Mouse (Mus musculus): ENCODE results near the gene Cfl1.

The Cfl1 gene

DNA sequence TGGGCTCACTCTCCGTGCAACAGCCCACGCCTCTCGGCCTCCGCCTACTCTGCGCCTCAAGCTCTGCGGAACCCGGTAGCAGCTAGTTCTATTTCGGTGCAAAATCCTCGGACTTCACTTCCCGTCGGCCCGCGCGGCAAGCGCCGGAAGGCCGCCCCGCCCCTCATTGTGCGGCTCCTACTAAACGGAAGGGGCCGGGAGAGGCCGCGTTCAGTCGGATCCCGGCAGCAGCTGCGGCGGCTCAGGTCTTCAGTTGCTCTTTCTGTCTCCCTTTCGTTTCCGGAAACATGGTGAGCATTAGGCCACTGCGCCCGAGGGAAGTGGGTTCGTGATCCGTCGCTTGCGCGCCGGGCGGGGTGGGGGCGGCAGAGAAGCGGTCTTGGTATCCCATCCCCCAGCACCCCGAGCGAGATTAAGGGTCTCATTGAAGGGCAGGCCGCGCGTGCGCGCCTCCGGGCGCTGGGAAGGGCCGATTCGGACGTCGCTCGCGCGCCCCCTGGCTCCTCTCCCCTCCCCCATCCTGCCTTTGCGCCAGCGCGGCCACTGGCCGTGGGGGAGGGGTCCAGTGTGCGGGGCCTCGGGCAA, at the start of gene Cfl1:
Cfl1 (plus strand) TSS at position 143 of the 585 bp plus-strand sequence.
- DNase-seq (ENCODE audit: low spot score): peak; percentile 96

DNA sequence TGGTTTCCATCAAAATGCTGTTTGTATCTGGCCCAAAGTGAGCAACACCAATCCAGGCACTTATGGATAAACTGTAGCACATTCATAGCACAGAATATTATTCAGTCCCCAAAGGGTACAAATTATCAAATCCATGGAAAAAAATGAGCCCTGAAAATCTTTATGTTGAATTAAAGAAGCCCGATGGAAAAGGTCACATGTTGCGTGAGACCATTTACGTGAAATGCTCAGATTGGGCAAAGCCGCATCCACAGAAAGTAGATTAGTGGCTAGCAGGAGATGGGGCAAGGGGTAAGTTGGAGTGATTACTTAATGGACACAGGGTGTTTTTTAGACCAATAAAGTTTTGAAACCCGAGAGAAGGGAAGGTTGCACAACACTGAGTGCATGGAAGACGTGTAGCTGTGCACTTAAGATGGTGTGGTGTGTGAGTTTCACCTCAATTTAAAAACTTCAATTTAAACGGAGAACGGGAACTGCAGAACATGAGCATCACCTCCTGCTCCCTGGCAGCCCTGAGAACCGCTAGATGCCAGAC, 45.8 kb upstream of the Cfl1 start:
- DNase-seq (ENCODE audit: low spot score): no peak

DNA sequence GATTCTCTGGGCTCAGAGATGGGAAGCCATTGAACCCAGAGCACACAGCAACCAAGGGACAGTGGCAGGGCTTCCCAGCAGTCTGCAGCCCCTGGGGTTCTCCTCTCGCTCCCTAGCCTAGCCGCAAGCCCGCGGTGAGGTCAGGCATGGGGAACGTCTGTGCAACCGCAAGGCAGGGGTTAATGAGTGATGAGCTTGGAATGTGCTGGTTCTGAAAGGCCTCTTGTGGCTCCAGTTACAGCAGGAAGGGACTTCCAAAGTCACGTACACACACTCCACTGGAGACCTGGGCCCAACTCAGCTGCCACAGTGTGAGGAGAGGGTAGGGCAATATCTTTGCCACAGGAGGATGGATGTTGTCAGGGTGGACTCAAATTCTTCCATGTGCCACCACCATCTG, 45.3 kb upstream of the Cfl1 start:
- DNase-seq (ENCODE audit: low spot score): no peak

DNA sequence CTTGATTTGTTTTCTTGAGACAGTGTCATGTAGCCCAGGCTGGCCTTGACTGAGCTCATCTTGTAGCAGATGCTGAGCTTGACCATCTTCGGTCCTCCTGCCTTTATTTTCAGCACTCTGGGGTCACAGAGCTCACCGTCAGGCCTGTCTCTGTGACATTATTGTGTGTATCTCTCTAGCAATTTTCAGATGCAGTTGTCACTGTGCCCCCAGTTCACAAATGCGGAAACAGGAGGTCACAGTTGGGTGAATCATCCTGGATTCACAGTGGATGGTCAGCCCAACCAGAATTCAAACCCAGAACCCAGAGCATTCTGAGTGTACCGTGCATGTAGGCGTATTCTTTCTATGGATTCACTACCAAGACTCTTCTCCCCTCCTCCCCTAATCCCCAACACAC, 44.5 kb upstream of the Cfl1 start:
- no peak for DNase-seq (ENCODE audit: low spot score)

DNA sequence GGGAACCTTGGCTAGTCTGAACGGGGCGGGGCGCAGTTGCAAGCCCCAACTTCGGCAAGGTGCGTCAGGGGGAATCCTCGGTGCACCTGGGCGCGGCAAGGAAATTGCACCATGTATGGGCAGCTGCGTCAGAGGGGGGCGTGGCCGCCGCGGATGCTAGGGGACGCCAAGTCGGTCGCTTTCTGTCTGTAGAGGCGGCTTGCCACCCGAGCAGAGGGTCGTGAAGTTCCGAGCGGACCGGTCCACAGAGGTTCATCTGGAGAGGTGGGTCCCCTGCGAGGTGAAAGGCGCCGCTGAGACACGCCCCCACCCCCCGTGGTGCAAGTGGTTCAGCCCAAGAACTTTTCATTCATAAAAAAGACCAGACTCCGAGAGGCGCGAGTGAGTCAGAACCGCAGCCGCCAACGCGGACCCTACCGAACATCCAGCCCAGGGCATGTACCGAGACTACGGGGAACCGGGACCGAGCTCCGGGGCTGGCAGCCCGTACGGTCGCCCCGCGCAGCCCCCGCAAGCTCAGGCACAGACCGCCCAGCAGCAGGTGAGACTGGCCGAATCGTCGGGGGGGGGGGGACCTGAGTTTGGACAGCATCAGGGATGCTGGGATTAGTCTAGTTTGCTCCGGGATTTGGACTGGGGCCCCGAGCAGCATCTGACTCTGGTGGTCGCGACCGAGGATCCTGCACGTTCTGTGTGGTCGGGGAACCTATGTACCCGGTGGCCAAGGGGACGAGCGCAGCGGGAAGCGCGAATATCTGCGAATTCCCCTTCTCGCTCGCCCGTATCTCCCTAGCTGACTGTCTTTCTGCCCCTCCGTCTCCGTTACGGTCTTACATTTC, 42.5 kb upstream of the Cfl1 start, which contains the start of gene Fosl1:
Fosl1 (plus strand) TSS at position 33 of the 839 bp plus-strand sequence.
- peak; percentile 88 for DNase-seq (ENCODE audit: low spot score)

DNA sequence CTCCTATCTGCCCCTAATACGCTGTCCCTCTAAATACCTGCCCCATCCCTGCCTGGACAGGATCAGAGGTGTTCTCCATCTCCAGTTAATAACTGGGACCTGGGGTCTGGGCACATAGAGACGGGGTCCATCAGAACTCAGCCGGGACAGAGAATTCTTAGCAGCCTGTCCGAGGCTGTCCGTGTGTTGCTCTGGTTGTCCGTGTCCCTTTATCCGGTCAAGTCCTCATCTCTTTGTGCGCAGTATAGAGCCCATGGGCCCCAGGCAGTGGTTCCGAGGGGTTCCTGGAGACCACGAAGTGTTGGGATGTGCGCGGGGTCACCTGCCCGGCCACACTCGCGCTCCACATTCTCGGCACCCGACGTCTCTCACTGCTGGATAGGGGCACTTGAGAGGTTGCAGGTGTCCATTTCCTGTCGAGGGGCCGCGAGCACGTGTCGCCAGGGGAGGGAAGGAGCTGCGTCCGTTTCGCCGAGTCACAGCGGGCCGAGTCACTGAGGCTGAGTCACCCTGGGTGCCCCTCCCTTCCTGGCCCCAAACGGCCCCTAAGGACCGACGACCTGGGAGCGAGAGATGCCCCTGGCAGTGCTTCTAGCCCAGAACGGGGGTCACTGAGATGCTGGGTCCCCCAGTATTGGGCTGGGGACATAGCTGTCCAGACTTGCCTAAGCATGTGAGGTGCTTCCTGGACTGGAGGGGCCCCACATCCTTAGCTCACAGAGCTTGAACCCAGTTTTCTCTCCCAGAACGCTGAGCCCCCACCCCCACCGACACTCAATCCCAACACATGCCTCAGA, 41.7 kb upstream of the Cfl1 start:
- DNase-seq (ENCODE audit: low spot score): peak; percentile 33

DNA sequence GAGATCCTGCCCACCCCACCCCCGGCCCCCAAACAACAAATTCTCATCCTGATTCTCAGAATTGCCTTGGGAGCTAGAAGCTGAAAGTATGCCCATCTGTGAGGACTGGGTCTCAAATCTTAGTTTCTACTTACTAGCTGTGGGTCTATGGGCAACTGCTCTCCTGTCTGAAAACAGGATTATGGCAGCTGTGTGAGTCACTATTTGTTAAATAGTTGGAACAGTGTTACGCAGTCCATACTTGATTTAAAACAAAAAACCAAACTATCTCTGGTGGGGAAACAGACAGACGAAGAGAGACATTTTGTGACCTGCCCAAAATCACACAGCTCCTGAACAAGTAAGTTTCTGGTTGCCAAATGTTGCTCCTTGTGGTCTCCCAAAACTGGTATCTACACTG, 40.6 kb upstream of the Cfl1 start:
- no peak for DNase-seq (ENCODE audit: low spot score)

DNA sequence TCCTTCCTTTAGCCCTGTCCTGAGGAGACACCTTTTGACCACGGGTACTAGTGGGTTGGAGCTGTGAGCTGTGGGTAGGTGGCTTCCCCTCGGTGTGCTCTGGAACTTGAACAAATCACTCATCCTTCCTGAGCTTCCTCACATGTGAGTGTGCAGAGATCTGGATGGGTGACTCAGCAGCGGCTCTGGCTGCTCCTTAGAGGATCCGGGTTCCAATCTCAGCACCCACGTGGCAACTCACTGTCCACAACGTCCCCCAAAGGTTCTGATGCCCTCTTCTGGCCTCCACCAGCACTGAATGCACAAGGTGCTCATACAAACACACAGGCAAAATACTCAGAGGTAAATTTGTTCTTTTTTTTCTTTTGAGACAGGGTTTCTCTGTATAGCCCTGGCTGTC, 38.5 kb upstream of the Cfl1 start:
- no peak for DNase-seq (ENCODE audit: low spot score)

DNA sequence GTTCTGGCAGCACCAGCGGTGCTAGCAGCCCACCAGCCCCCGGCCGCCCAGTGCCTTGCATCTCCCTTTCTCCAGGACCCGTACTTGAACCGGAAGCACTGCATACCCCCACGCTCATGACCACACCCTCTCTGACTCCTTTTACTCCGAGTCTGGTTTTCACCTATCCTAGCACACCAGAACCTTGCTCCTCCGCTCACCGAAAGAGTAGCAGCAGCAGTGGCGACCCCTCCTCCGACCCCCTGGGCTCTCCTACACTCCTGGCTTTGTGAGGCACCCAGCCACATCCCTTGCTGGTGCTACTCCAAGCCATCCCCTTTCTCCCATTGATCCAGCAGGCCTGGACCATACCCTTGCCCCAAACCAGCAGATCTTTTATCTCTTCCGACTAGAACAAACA, 35.2 kb upstream of the Cfl1 start:
- no peak for DNase-seq (ENCODE audit: low spot score)

DNA sequence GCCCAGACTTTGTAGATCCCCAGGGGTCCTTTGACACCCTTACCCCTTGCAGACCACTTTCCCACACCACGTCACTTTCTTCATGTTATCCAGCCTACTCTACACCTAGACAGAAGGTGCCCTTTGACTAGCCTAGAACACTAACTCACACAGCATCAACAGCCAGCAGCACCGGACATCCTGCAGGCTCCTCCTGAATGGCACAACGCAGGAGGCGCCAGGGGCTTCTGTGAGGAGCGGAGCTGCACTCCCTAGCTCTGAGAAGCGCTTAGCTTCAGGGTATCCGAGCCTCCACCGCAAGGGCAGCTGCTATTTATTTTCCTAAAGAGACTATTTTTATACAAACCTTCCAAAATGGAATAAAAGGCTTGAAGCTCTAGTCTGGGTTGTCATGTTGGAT, 34.7 kb upstream of the Cfl1 start:
- no peak for DNase-seq (ENCODE audit: low spot score)

DNA sequence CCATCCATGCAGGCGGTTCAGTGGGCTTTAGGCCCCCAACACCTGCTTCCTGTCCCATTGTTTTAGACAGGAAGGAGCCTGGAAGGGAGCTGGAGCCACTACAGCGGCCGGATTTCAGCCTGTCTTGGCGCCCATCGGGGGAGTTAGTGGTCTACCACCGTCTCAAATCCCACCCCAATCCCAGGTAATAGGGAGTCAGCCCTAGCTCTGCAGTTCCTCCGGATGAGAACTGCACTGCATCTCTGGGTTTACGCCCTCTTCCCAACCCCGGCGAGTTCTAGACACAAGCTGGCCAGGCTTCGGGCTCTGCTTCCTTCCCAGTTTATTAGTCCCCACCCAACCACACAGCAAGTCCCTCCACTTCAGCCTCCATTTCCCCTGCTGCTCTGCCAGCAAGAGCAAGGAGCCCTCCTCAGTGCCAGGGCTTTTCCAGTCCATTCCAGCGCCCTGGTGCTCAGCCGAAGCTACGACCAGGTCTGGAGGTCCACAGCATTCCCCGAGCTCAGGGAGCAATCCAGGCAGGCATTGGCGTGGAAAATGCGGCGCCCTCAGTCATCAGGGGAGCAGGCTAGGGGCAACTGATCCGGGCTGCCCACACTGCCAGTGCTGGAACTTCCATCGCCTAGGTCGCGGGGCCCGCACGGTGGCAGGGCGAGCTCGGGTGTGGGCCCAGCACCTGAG, 33.9 kb upstream of the Cfl1 start:
- no peak for DNase-seq (ENCODE audit: low spot score)

DNA sequence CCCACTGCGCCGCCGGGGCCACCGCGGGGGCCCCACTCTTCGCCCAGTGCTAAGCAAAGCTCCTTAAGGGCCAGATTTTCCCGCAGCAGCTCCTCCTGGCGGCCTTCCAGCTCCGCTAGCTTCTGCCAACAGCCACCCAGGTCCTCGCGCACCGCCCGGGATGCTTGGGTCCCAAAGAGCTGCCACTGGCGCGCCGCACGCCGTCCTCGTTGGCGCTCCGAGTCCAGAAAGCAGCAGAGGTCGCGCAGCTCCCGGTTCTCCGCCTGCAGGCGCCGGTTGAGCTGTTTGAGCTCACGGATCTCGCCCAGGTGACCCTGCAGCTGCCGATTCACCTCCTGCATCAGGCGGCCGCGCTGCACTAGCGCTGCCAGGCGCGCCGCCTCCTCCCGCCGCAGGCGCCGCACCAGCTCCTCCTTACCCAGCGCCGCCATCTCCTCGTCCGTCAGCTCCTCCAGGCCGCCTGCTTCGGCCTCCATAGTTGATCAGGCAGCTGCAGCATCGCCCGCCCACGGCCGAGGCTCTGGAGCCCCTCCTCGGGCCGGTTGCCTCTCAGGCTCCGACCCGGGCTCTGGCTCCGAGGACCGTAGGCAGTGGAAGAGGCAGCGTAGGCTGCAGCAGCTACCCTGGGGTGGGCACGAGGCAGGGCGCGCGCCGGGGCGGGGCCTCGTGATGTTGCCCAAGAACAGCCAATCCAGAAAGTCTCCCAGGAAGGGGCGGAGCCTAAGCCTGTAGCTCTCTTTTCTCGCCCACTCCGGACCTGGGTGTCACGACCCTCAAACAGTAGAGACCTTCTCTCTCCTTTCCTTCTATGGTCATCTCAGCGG, 33.1 kb upstream of the Cfl1 start:
- DNase-seq (ENCODE audit: low spot score): peak; percentile 88

DNA sequence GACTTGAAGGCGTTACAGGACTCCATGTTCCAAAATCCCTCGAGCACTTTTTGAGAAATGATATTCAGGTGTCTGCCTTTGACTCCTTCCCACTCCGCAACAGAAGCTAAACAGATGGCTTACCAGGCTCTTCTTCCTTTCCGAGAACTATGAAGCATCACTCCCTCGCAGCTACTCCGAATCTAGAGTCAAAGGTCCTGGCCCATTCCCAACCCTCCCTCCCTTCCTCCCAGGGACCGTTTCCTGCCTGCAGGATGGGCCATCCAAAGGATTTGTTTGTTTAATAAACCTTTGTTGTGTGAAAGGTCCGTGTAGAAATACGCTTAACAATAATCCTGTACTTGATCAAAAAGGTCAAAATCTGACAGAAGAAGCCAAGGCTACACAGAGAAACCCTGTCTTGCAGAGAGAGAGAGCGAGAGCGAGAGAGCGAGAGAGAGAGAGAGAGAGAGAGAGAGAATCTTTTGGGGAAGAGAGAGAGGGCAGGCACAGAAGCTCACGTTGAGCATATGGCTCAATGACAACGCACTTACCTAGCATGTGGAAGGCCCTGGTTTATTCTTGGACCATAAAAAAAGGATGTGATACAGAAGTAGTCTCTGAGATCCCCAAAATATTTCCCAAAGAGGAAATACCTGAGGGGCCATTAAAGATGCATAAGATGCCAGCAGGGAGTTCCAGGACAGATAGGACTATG, 32.4 kb upstream of the Cfl1 start, which contains the start of gene Ccdc85b:
Ccdc85b (minus strand) TSS at position 149 of the 697 bp plus-strand sequence.
- DNase-seq (ENCODE audit: low spot score): no peak

DNA sequence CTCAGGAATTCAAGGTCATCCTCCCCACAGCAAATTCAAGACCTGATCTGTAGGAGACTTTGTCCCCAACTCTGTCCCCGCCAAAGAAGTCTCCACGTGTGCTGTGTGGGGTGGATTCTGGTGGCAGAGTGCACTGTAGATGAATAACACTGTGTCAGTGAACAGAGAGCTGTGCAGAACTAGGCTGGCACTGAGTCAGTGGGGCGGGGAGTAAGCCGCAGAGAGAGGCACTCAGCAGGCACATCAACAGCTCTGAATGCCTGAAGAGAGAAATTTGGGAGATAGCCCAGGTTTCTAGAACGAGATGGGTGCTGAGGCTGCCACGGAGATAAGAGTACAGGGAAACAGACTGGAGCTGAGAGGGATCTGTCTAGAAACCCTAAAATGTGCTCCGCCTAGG, 31.2 kb upstream of the Cfl1 start:
- DNase-seq (ENCODE audit: low spot score): no peak

DNA sequence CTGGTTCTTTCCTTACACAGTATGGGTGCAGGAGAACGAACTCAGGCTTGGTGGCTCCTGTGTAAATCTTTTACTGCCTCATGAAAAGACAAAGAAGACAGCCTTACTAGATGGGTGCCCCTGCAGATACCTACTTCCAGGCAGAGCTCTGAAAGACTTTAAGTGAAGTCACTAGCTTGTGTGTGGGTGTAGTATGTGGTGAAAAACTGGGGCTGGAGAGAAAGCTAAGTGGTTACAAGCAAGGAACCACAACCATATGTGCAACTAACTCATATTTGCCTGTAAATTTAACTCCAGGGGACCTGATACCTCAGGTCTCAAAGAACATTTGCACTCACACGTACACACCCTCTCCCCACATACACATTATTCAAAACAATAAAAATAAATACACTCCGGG, 30.4 kb upstream of the Cfl1 start:
- DNase-seq (ENCODE audit: low spot score): no peak

DNA sequence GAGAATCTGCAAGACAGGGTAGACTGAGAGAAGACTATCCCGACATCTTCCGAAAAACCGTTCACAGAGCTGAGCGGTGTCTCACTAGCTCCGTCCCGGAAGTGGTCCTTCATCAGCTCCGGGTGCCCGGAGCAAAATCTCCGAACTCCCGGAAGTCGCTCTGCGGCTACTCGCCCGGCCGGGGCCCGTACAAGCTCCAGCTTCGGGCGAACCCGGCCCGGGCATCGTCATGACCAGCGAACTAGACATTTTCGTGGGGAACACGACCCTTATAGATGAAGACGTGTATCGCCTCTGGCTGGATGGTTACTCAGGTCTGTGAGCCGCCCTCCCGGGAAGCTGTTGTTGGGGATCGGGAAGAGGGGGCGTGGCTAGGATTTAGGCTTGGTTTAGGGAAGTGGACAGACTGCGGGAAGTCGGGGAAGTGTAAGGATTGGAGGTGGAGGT, 29.8 kb upstream of the Cfl1 start, which contains the start of gene Fibp:
Fibp (plus strand) TSS at position 151 of the 447 bp plus-strand sequence.
- DNase-seq (ENCODE audit: low spot score): peak; percentile 85

DNA sequence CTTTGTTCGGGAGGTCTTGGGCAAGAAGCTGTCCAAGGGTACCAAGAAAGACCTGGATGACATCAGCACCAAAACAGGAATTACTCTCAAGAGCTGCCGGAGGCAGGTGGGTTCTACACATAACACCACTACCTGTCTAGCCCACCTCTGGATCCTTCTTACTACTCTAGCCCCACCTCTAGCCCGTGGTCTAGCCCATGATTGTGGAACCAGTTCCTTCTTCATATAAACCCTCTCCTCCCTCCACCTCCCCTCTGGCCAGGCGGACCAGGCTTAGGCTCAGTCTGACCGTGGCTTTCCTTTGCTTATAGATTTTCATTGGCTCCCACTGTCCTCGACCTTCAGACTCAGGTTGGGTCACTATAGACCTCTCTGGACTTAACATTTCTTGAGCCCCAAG, 28.8 kb upstream of the Cfl1 start:
- no peak for DNase-seq (ENCODE audit: low spot score)

DNA sequence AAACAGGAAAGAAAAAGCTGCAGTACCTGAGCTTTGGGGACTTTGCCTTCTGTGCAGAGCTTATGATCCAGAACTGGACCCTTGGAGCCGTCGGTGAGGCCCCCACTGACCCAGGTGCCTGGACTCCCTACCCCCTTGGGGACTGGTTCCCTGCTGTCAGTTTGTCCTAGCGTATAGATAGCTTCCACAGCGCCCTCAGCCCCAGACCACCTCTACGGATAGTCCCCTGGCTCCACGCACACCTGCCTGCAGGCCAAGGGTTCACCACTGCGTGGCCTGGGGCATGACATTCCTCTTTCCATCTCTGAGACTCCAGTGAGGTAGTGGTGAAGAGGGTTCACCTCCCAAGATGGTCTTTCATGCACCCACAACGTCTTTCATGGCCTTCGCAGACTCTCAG, 27.0 kb upstream of the Cfl1 start:
- DNase-seq (ENCODE audit: low spot score): no peak

DNA sequence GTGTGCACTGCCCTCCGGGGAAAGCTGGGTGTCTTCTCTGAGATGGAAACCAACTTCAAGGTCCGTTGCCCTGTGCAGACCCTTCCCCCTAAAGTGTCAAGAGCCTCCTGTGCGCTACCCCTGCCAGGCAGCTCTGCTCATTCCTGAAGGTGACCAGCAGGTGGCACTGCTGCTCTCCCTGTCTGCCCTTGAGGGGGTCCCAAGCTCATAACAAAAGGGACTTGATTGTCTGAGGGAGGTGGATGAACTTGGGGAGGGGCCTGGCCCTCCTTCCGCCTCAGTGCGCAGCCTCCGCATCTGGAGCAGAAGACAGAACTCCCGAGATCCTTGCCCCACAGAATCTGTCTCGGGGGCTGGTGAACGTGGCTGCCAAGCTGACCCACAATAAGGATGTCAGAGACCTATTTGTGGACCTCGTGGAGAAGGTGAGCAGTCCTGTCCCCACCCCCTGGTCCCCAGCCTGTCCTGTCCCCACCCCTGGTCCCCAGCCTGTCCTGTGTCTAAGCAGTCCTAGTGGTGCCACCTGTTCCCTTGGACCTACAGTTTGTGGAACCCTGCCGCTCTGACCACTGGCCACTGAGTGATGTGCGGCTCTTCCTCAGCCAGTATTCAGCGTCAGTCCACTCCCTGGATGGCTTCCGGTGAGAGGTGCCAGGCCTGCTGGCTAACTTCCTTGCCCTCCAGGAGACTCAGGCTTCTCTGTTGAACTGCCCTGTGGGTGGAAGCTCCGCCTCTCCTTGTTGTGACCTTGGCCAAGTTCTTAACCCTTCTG, 26.3 kb upstream of the Cfl1 start:
- DNase-seq (ENCODE audit: low spot score): peak; percentile 49
